Mouse (Mus musculus) kidney, adult 2 months (tissue): ENCODE data around the gene Rtkn. TPM values are rescaled to one million over a fixed set of nuclear protein-coding genes. Genes with fewer than 3 reads are reported as not detected.

ENCODE experiments used
- DNase-seq: peaks from one replicate; pipeline ENCODE4 v3.0.0; 2021
- H3K27ac ChIP-seq: fragments of 200-500 bp; 2 replicates; pipeline ENCODE4 v1.5.1; 2012; ENCODE audit warnings: low read depth, low read length, control low read depth, inconsistent platforms; ENCODE audit not compliant: insufficient read depth
- H3K27me3 ChIP-seq: fragments of 200-500 bp; replicated peaks from 2 replicates; pipeline ENCODE4 v1.6.1; 2012; ENCODE audit warnings: mild to moderate bottlenecking, moderate library complexity, low read length, inconsistent platforms; ENCODE audit not compliant: control insufficient read depth, insufficient read depth
- H3K36me3 ChIP-seq: fragments of 200-500 bp; 2 replicates; pipeline ENCODE4 v1.6.1; 2012; ENCODE audit warnings: mild to moderate bottlenecking, moderate library complexity, low read length, inconsistent platforms; ENCODE audit not compliant: control insufficient read depth, insufficient read depth
- H3K4me1 ChIP-seq: fragments of 200-500 bp; 2 replicates; pipeline ENCODE4 v1.6.1; 2011; ENCODE audit warnings: low read length; ENCODE audit not compliant: control insufficient read depth, insufficient read depth
- H3K4me3 ChIP-seq: fragments of 200-500 bp; 2 replicates; pipeline ENCODE4 v1.5.1; 2011; ENCODE audit warnings: mild to moderate bottlenecking, low read depth, low read length, control low read depth; ENCODE audit not compliant: insufficient read depth
- CTCF ChIP-seq: fragments of 200-500 bp; conservative IDR thresholded peaks from 2 replicates; pipeline ENCODE4 v1.5.1; 2011; ENCODE audit warnings: low read depth, mild to moderate bottlenecking, control low read depth, low read length, moderate library complexity, mixed read lengths; ENCODE audit not compliant: insufficient read depth, insufficient read length
- POLR2A ChIP-seq: fragments of 200-500 bp; IDR thresholded peaks from one replicate; pipeline ENCODE4 v1.6.1; 2011; ENCODE audit warnings: low read depth, low read length, control low read depth
- WGBS: fragments of 180-500 bp; shearing (Covaris S2); methylation state at CpG from one replicate; pipeline ENCODE4 v1.1.7; 2018; 5-methylcytosine and 5-hydroxymethylcytosine counted together
- polyA plus RNA-seq: library from polyadenylated mRNA; depleted of rRNA; stranded (reverse); fragments of >200 nt; gene quantifications from 2 replicates; pipeline ENCODE4 v1.2.3, GENCODE M21; 2012

The Rtkn gene
- polyA plus RNA-seq, 1 experiment, result 73.6 TPM

- no peaks in the 10 kb centered on the region for H3K27me3 ChIP-seq
- DNase-seq, result no peak
- no peak overlapping the region for H3K4me3 ChIP-seq
- peaks cover 6% of the 10 kb centered on the region for H3K4me1 ChIP-seq
- WGBS, result 38% methylated on average over 12 of the region's 12 CpGs
- no peak overlapping the region for H3K27ac ChIP-seq
- peaks cover 2% of the 10 kb centered on the region; the same call in 1 of the 2 replicates for H3K36me3 ChIP-seq
- TF ChIP-seq POLR2A, result no peak
- no peak for TF ChIP-seq CTCF
Measured at GRCm38 (mm10) chr6:83179390-83180117, 44.3 kb downstream of the Rtkn start.

- H3K4me3 ChIP-seq, result no peak overlapping the region
- 67% methylated on average over 6 of the region's 6 CpGs for WGBS
- H3K27me3 ChIP-seq, result no peaks in the 10 kb centered on the region
- peaks cover 6% of the 10 kb centered on the region for H3K4me1 ChIP-seq
- TF ChIP-seq CTCF (no peak), POLR2A (no peak)
- H3K27ac ChIP-seq, result no peak overlapping the region
- peaks cover 2% of the 10 kb centered on the region; the same call in 1 of the 2 replicates for H3K36me3 ChIP-seq
- DNase-seq, result no peak
Measured at GRCm38 (mm10) chr6:83180605-83181004, 45.3 kb downstream of the Rtkn start.

DNA sequence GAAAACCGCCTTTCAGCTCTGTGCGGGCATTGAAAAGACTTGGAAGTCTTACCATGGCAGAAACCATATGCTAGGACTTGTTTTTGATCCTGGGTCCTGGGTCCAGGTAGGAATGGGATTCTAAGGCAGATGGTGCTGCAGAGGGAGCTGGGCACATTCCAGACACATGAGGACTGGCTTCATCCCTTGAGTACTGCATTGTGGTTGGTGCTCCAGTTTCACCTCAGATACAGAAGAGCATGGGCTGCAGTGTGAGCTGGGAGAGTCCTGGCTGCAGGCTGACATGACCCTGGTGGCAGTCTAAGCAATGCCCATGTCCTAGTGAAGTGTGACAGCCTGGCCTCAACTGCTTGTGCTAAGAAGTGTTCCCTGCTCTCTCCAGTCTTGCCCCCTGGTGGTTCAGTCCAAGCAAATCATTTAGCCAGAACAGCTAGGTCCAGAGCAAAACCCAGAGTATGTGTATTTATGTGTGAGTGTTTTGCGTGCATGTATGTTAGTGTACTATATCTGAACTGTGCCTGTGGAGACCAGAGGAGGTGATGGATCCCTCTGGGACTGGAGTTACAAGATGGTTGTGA is 49.7 kb downstream of the Rtkn start:
- H3K4me3 ChIP-seq, result no peak overlapping the region
- H3K36me3 ChIP-seq, result peaks cover 2% of the 10 kb centered on the region; the same call in 1 of the 2 replicates
- TF ChIP-seq CTCF (peak; percentile 49), POLR2A (no peak)
- H3K27ac ChIP-seq, result no peak overlapping the region
- WGBS, result 89% methylated on average over 3 of the region's 3 CpGs
- no peaks in the 10 kb centered on the region for H3K27me3 ChIP-seq
- DNase-seq, result peak; percentile 12
- H3K4me1 ChIP-seq, result no peaks in the 10 kb centered on the region

- Histone ChIP-seq H3K27me3 (no peaks in the 10 kb centered on the region), H3K36me3 (peaks cover 2% of the 10 kb centered on the region; the same call in 1 of the 2 replicates), H3K27ac (no peak overlapping the region), H3K4me3 (no peak overlapping the region), H3K4me1 (no peaks in the 10 kb centered on the region)
- TF ChIP-seq CTCF, result no peak
- no peak for TF ChIP-seq POLR2A
- peak; percentile 56 for DNase-seq
- WGBS, result 45% methylated on average over 25 of the region's 25 CpGs
Measured at GRCm38 (mm10) chr6:83185895-83186861, 50.9 kb downstream of the Rtkn start.

DNA sequence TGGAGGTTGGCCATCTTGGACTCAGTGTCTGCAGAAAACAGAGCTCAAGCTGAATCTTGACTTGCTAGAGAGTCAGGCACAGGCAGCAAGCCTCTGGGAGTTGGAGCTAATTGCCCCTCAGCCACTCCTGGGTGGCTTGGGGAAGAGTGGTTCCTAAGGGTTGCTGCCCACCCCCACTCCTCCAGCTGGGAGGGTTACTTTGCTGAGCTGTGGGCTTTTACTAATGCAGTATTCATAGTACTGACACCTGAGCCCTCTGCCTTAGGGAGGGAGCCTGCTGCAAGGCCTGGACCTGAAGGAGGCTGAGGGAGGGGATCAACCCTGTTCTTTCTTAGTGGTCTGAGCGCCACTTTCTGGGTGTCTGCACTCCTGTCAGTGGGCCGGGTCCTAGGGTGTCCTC is 51.7 kb downstream of the Rtkn start:
- Histone ChIP-seq H3K27me3 (no peaks in the 10 kb centered on the region), H3K4me3 (no peak overlapping the region), H3K27ac (no peak overlapping the region), H3K4me1 (no peaks in the 10 kb centered on the region), H3K36me3 (peaks cover 2% of the 10 kb centered on the region; the same call in 1 of the 2 replicates)
- 90% methylated on average over 2 of the region's 2 CpGs for WGBS
- DNase-seq, result no peak
- TF ChIP-seq POLR2A (no peak), CTCF (no peak)

DNA sequence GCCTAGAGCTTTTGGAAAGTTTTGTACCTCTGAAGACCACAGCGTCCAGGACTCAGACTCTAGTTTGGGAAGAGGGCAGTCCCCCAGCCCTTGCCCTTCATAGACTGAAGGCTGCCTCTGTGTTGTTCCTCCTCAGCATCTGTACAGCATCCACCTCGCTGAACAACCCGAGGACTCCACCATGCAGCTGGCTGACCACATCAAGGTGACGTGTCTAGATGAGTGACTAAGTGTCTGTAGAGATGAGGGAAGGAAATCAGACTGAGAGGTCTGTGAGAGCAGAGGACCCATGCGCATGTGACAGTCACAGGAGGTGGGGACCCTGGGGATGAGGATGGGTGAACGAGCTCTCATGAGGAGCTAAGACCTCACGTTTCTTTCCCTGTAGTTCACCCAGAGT is 58.3 kb downstream of the Rtkn start:
- 89% methylated on average over 7 of the region's 7 CpGs for WGBS

More for the DNA sequence above, 58.3 kb downstream of the Rtkn start:
- no peaks in the 10 kb centered on the region for H3K4me1 ChIP-seq
- peaks cover 2% of the 10 kb centered on the region for H3K36me3 ChIP-seq
- no peak overlapping the region for H3K4me3 ChIP-seq
- H3K27me3 ChIP-seq, result no peaks in the 10 kb centered on the region
- no peak overlapping the region for H3K27ac ChIP-seq
- no peak for TF ChIP-seq POLR2A
- no peak for TF ChIP-seq CTCF
- DNase-seq, result no peak
